Mouse (Mus musculus) intestine, embryonic 14.5 days (tissue): ENCODE data around the gene OR5BS1P. TPM values are rescaled to one million over a fixed set of nuclear protein-coding genes. Genes with fewer than 3 reads are reported as not detected.
A peak's percentile ranks its signal among the peaks of the same experiment; 100 is the strongest.

ENCODE experiments used
- ATAC-seq: fragments of 200-750 bp; cut with Nextera tagmentation; replicated peaks from 2 replicates; pipeline ENCODE4 v1.8.0; 2017; ENCODE audit warnings: low read depth, moderate number of reproducible peaks, moderate TSS enrichment, moderate library complexity; ENCODE audit not compliant: low FRiP score, low TSS enrichment
- DNase-seq: peaks from one replicate; pipeline ENCODE4 v3.0.0-alpha.2; 2018; ENCODE audit warnings: low spot score
- H3K27ac ChIP-seq: fragments of 300-500 bp; sonication (generic); 2 replicates; pipeline ENCODE4 v1.5.1; 2014; ENCODE audit warnings: low read depth, mild to moderate bottlenecking, control low read depth
- H3K27me3 ChIP-seq: fragments of 300-500 bp; sonication (generic); replicated peaks from 2 replicates; pipeline ENCODE4 v1.6.1; 2014; ENCODE audit warnings: low read length, control low read depth; ENCODE audit not compliant: control insufficient read depth, insufficient read depth
- H3K36me3 ChIP-seq: fragments of 300-500 bp; sonication (generic); 2 replicates; pipeline ENCODE4 v1.6.1; 2014; ENCODE audit warnings: low read length, control low read depth; ENCODE audit not compliant: control insufficient read depth, insufficient read depth
- H3K4me1 ChIP-seq: fragments of 300-500 bp; sonication (generic); replicated peaks from 2 replicates; pipeline ENCODE4 v1.6.1; 2014; ENCODE audit warnings: low read length, control low read depth, mixed read lengths; ENCODE audit not compliant: control insufficient read depth, insufficient read depth
- H3K4me2 ChIP-seq: fragments of 300-500 bp; sonication (generic); 2 replicates; pipeline ENCODE4 v1.6.1; 2014; ENCODE audit warnings: low read length
- H3K4me3 ChIP-seq: fragments of 300-500 bp; sonication (generic); 2 replicates; pipeline ENCODE4 v1.5.1; 2014; ENCODE audit warnings: low read depth, low read length, control low read depth, mixed read lengths
- H3K9ac ChIP-seq: fragments of 300-500 bp; sonication (generic); 2 replicates; pipeline ENCODE4 v1.6.1; 2014; ENCODE audit warnings: mild to moderate bottlenecking, low read length
- H3K9me3 ChIP-seq: fragments of 300-500 bp; sonication (generic); 2 replicates; pipeline ENCODE4 v1.6.1; 2016; ENCODE audit warnings: low read length, control low read depth; ENCODE audit not compliant: control insufficient read depth
- WGBS: fragments of 180-500 bp; shearing (Covaris S2); extraction: QIAGEN DNeasy Blood & Tissue Kit; methylation state at CpG from one replicate; pipeline ENCODE4 v1.1.7; 2014; 5-methylcytosine and 5-hydroxymethylcytosine counted together
- polyA plus RNA-seq: library from polyadenylated mRNA; unstranded; fragments of >200 nt; fragmentation: Nextera tagmentation; extraction: Ambion mirVana; gene quantifications from 2 replicates; pipeline ENCODE4 v1.2.1, GENCODE M21; 2014

Gene OR5BS1P
- polyA plus RNA-seq, 1 experiment from 2014 or later: not detected

DNA sequence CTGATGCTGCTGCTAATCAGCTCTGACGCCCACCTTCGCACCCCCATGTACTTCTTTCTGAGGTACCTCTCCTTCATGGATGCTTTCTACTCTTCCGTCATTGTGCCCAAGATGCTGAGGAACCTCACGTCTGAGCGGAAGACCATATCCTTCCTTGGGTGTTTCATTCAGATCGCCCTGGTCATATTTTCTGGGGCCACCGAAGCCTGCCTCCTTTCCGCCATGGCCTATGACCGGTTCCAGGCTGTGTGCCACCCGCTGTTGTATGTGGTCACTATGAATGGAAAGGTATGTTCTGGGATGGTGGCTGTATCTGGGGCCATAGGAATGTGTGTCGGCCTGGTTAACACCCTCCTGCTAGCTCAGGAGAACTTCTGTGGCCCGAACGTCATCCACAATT, 1.8 kb downstream of the OR5BS1P start:
- ATAC-seq (no peak), DNase-seq (no peak)
- WGBS: 90% methylated on average over 13 of the region's 13 CpGs

DNA sequence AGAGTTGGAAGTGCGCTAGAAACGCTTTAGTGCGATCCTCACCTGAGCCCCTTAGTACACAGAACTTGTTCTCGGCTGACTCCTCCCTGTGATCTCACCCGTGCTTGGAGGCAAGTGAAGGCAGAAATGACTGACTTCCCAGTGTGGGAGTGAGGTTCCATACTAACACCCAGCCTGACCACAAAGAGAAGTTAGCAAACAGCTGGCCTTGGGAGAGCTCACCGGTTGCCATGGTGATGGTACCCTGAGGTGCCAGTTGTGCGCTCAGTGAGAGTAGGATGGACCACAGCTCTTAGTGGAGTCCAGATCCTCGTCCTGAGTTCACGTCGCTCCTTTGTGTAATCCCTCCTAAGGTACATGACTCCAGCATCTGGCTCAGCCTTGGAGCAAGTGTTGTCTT, 5.3 kb downstream of the OR5BS1P start:
- Histone ChIP-seq H3K36me3 (no peaks in the 10 kb centered on the region), H3K27me3 (no peaks in the 10 kb centered on the region), H3K9me3 (no peaks in the 10 kb centered on the region), H3K27ac (no peak overlapping the region), H3K4me2 (no peak overlapping the region), H3K9ac (no peak overlapping the region), H3K4me3 (no peak overlapping the region), H3K4me1 (no peaks in the 10 kb centered on the region)
- DNase-seq (no peak), ATAC-seq (no peak)
- WGBS: 79% methylated on average over 10 of the region's 10 CpGs

More for the DNA sequence above, 1.8 kb downstream of the OR5BS1P start:
- no peaks in the 10 kb centered on the region for H3K27me3 ChIP-seq
- no peaks in the 10 kb centered on the region for H3K9me3 ChIP-seq
- H3K36me3 ChIP-seq: no peaks in the 10 kb centered on the region
- H3K4me1 ChIP-seq: no peaks in the 10 kb centered on the region
- no peak overlapping the region for H3K4me3 ChIP-seq
- no peak overlapping the region for H3K9ac ChIP-seq
- H3K27ac ChIP-seq: no peak overlapping the region
- H3K4me2 ChIP-seq: no peak overlapping the region

DNA sequence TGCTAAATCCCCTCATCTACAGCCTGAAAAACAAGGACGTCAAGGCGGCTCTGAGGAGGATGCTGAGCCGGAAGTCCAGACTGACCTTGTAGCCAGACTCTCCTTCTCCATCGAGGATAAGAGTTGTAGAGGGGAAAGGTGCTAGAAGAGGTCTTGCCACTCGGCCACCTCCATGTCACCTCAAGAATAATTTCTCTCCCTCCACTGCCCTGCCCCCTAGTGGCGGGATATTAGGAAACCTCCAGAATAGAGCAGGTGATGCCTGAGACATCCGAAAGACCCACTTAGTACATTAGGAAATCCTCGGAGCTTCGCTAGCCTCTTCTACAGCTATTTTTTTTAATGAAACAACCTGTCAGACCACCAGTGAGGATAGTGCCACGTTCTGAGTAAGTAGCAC, 5.7 kb downstream of the OR5BS1P start:
- Histone ChIP-seq H3K36me3 (no peaks in the 10 kb centered on the region), H3K9ac (no peak overlapping the region), H3K4me2 (no peak overlapping the region), H3K4me3 (no peak overlapping the region), H3K4me1 (no peaks in the 10 kb centered on the region), H3K27ac (no peak overlapping the region), H3K27me3 (no peaks in the 10 kb centered on the region), H3K9me3 (no peaks in the 10 kb centered on the region)
- WGBS: 48% methylated on average over 10 of the region's 10 CpGs
- no peak for ATAC-seq
- DNase-seq: peak; percentile 64

DNA sequence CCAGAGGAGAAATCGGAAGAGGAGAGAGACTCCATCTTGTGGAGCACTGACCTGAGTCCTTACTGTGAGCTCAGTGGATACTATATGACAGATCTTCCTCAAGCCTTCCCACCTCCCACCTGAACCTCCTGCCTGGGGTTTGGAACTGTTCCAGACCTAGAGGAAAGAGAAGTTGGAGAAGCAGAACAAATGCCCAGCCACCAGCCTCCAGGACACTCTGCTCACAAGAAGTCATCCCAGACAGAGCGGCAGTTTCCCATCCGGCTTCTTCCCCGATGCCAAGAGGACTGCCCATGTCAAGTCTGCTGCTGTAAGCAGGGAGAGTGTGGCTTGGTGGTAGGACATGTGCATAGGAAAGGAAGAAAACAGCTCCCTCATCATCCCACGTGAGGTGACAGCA, 6.6 kb downstream of the OR5BS1P start:
- Histone ChIP-seq H3K9me3 (no peaks in the 10 kb centered on the region), H3K36me3 (no peaks in the 10 kb centered on the region), H3K27ac (no peak overlapping the region), H3K4me1 (no peaks in the 10 kb centered on the region), H3K27me3 (no peaks in the 10 kb centered on the region), H3K4me2 (no peak overlapping the region), H3K9ac (no peak overlapping the region), H3K4me3 (no peak overlapping the region)
- ATAC-seq (no peak), DNase-seq (no peak)
- WGBS: 82% methylated on average over 5 of the region's 5 CpGs

DNA sequence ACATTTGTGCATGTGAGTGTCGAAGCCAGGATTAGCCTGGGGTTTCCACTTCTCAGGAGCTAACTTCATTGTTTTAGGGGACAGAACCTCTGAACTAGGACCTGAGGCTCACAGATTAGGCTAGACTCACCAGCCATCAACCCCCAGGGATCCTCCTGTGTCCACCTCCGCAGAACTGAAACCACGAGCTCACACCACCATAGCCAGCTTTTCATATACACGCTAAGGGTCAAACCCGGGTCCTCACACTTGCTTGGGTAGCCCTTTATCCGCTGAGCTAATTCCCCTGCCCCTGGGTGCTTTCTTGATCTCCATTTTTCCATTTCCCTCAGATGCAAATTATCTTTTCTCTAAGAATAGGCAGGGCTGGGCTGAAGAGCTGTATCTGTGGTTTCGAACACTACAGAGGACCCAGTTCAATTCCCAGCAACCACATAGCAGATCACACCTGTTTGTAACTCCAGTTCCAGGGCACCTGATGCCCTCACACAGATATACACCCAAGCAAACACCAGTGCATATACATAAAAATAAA, 9.9 kb downstream of the OR5BS1P start:
- no peak for ATAC-seq
- Histone ChIP-seq H3K4me1 (peaks cover 8% of the 10 kb centered on the region), H3K27me3 (no peaks in the 10 kb centered on the region), H3K27ac (no peak overlapping the region), H3K4me3 (no peak overlapping the region), H3K9me3 (no peaks in the 10 kb centered on the region), H3K4me2 (no peak overlapping the region), H3K36me3 (no peaks in the 10 kb centered on the region), H3K9ac (no peak overlapping the region)
- no peak for DNase-seq
- WGBS: 72% methylated on average over 7 of the region's 7 CpGs

DNA sequence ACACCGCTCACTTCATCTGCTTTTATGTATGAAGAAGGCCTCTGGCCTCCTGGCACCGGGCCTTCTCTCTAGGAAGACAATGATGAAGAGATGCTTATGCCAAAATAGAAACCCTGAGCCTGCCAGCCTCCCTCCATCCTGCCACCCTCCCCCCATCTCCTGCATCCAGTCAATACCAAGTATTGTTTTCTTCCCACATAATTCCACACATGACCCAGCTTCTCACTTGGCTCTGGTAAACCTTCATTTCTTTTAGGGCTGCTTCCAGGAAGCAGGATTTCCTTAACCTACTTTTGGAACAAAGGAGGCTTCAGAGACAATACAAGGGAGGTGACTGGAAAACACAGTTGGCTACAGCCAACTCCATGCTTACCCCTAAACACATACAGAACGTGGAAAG, 13.0 kb downstream of the OR5BS1P start, which contains the start of gene Lalba:
TSS of gene Lalba (minus strand) at position 21 of the 400 bp plus-strand sequence.
- Histone ChIP-seq H3K27me3 (no peaks in the 10 kb centered on the region), H3K9me3 (no peaks in the 10 kb centered on the region), H3K4me3 (no peak within 1 kb of the TSS), H3K4me1 (peaks cover 9% of the 10 kb centered on the region), H3K9ac (no peak within 1 kb of the TSS), H3K4me2 (no peak within 1 kb of the TSS), H3K36me3 (no peaks in the 10 kb centered on the region), H3K27ac (no peak within 1 kb of the TSS)
- ATAC-seq (no peak), DNase-seq (no peak)
- 47% methylated on average over 3 of the region's 3 CpGs for WGBS

DNA sequence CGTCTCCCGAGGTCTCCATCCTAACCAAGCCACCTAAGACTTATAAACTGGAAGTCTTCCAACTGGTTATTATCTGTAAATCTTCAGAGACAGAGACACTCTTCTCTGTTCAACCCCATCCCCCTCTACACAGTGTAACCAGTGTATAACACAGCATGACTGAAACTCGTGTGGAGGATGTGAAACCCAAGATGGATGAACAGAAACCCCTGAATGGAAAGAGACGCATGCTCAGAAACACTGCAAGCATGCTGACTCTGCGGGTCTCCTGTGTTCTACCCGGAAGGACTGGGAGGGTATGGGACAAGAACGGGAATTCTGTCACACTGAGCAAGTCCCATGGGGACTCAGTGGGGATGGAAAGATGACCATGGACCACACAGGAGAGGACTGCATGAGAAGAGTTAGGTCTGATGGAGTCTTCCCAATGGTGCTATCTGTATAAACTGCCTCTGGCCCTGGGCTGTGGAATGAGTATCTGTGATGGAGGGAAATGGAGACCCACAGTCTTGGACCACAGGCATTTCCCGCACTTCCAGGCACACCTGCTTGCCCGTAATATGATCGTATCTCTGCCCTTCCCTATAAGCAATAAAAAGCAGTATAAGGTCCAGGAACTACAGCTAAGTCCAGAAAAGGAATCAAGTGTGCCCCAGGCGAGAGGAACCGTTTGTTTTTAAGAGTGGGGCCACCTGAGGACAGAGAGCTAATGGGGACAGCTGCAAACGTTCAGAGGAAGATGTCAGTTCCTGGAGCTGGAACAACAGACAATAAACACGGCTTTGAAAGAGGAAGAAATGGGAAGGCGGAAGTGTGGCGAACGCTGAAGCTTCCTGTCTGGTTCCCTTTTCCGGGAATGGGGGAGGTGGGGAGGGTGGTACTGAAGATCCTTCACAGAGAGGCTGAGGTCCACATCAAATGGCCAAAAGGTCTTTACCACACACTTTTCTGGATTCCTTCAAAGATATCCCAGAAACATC, 14.5 kb downstream of the OR5BS1P start:
- H3K36me3 ChIP-seq: no peaks in the 10 kb centered on the region
- peak overlapping the region; percentile 33; the same call in 1 of the 2 replicates for H3K27ac ChIP-seq
- WGBS: 56% methylated on average over 18 of the region's 18 CpGs
- ATAC-seq (no peak), DNase-seq (no peak)
- peak overlapping the region; percentile 11; the same call in 1 of the 2 replicates for H3K4me2 ChIP-seq
- H3K9ac ChIP-seq: no peak overlapping the region
- no peak overlapping the region for H3K4me3 ChIP-seq
- peaks cover 9% of the 10 kb centered on the region for H3K4me1 ChIP-seq
- H3K9me3 ChIP-seq: 0 out of 2 replicates have a peak, but pooled peaks cover 6% of the 10 kb centered on the region
- H3K27me3 ChIP-seq: no peaks in the 10 kb centered on the region

DNA sequence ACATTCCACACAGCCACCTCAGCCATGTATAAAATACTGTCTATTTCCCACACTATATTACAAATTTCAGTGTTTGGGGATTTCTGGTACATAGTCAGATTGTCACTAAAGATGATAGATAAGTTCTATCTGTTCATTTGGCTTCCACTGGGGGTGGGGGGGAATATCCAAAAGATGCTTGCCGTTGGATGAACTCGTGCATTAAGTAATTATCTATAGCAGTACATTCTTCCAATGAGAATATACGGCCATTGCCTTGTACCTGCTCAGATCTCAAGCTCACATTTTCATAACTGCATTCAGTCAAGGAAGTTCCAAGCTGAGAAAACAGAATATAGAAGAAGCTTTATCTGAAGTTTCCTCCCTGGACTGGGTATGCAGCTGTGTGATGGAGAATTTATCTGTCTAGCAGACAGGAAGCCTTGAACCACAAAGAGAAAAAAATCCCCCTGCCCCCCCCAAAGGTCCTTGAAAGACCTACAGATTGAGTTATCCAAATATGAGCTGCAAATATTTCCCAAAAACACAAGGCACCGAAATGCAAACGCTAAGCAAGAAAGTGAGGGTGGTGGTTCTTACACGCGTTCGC, 16.8 kb downstream of the OR5BS1P start:
- 96% methylated on average over 8 of the region's 8 CpGs for WGBS
- Histone ChIP-seq H3K27me3 (no peaks in the 10 kb centered on the region), H3K4me2 (no peak overlapping the region), H3K4me1 (peaks cover 9% of the 10 kb centered on the region), H3K9me3 (0 out of 2 replicates have a peak, but pooled peaks cover 6% of the 10 kb centered on the region), H3K4me3 (no peak overlapping the region), H3K9ac (no peak overlapping the region), H3K36me3 (no peaks in the 10 kb centered on the region), H3K27ac (no peak overlapping the region)
- no peak for DNase-seq
- no peak for ATAC-seq
